Mouse (Mus musculus): ENCODE measurements around the gene A930018P22Rik.
"Not testable (repeated sequence)": the region's sequence is repeated elsewhere in the genome, so short reads cannot be mapped to it uniquely, and the experiment has no call there.

Gene A930018P22Rik

GRCm38 (mm10) chr2:104122505-104123378 is at the start of gene A930018P22Rik:
A930018P22Rik (plus strand) TSS chr2:104122769.
- DNase-seq: peak; percentile 87

- DNase-seq: not testable (repeated sequence)
Measured at GRCm38 (mm10) chr2:104078285-104078684, 44.3 kb upstream of the A930018P22Rik start.

- DNase-seq: not testable (repeated sequence)
Measured at GRCm38 (mm10) chr2:104081436-104082050, 41.0 kb upstream of the A930018P22Rik start.

- no peak for DNase-seq
Measured at GRCm38 (mm10) chr2:104082474-104082873, 40.1 kb upstream of the A930018P22Rik start.

- DNase-seq: not testable (repeated sequence)
Measured at GRCm38 (mm10) chr2:104084027-104084426, 38.5 kb upstream of the A930018P22Rik start.

GRCm38 (mm10) chr2:104087562-104087961 is 35.0 kb upstream of the A930018P22Rik start:
- DNase-seq: not testable (repeated sequence)

- no peak for DNase-seq
Measured at GRCm38 (mm10) chr2:104093305-104093704, 29.3 kb upstream of the A930018P22Rik start.

GRCm38 (mm10) chr2:104095741-104096213 is 26.8 kb upstream of the A930018P22Rik start, which contains the start of gene Cd59a:
Cd59a (plus strand) TSS chr2:104095801.
- DNase-seq: peak; percentile 44

GRCm38 (mm10) chr2:104096256-104096655 is 26.3 kb upstream of the A930018P22Rik start:
- no peak for DNase-seq

GRCm38 (mm10) chr2:104096796-104097195 is 25.8 kb upstream of the A930018P22Rik start:
- DNase-seq: not testable (repeated sequence)

- DNase-seq: not testable (repeated sequence)
Measured at GRCm38 (mm10) chr2:104097396-104097795, 25.2 kb upstream of the A930018P22Rik start.

GRCm38 (mm10) chr2:104098529-104099230 is 23.9 kb upstream of the A930018P22Rik start:
- DNase-seq: no peak

- no peak for DNase-seq
Measured at GRCm38 (mm10) chr2:104099231-104099585, 23.4 kb upstream of the A930018P22Rik start.

GRCm38 (mm10) chr2:104099946-104100345 is 22.6 kb upstream of the A930018P22Rik start:
- DNase-seq: no peak

- DNase-seq: no peak
Measured at GRCm38 (mm10) chr2:104104800-104105199, 17.8 kb upstream of the A930018P22Rik start.

- not testable (repeated sequence) for DNase-seq
Measured at GRCm38 (mm10) chr2:104109021-104109420, 13.5 kb upstream of the A930018P22Rik start.

- no peak for DNase-seq
Measured at GRCm38 (mm10) chr2:104109528-104109927, 13.0 kb upstream of the A930018P22Rik start.

GRCm38 (mm10) chr2:104110031-104110430 is 12.5 kb upstream of the A930018P22Rik start:
- DNase-seq: no peak

GRCm38 (mm10) chr2:104111170-104111797 is 11.3 kb upstream of the A930018P22Rik start:
- not testable (repeated sequence) for DNase-seq

- not testable (repeated sequence) for DNase-seq
Measured at GRCm38 (mm10) chr2:104113563-104113962, 9.0 kb upstream of the A930018P22Rik start.

GRCm38 (mm10) chr2:104114898-104115297 is 7.7 kb upstream of the A930018P22Rik start:
- DNase-seq: no peak

GRCm38 (mm10) chr2:104117173-104117572 is 5.4 kb upstream of the A930018P22Rik start:
- DNase-seq: not testable (repeated sequence)
